Mouse (Mus musculus) spleen, adult 2 months (tissue): ENCODE measurements around the gene Mia.

ENCODE experiments used
- CTCF ChIP-seq: fragments of 200-500 bp; IDR thresholded peaks from 2 replicates; pipeline ENCODE4 v1.5.1; 2011; ENCODE audit warnings: mild to moderate bottlenecking, inconsistent platforms; ENCODE audit not compliant: insufficient read depth, insufficient read length, insufficient replicate concordance; ENCODE audit errors: extremely low read depth
- POLR2A ChIP-seq: fragments of 200-500 bp; IDR thresholded peaks from 2 replicates; pipeline ENCODE4 v1.6.1; 2011; ENCODE audit warnings: low read depth, low read length, inconsistent platforms

GRCm38 (mm10) chr7:27164112-27164947 lies 16.6 kb downstream of the Mia start:
- TF ChIP-seq CTCF (no peak), POLR2A (no peak)
